Mouse (Mus musculus) kidney, adult 10 weeks (tissue): Measurements from ENCODE around the gene Lif. TPM values are rescaled to one million over a fixed set of nuclear protein-coding genes. Genes with fewer than 3 reads are reported as not detected.

Source experiments
- polyA plus RNA-seq: library from polyadenylated mRNA; stranded (reverse); fragments of 350-450 nt; fragmentation: Illumina TruSeq; extraction: RNeasy Lipid Tissue Mini Kit (QIAGEN cat#74804); gene quantifications from one replicate; pipeline ENCODE4 v1.2.3, GENCODE M21; 2014; ENCODE audit warnings: low read depth, low replicate concordance

The Lif gene
- polyA plus RNA-seq: not detected

GRCm38 (mm10) chr11:4256846-4257607 lies at the start of gene Lif:
TSS of gene Lif (plus strand) at chr11:4257557.

GRCm38 (mm10) chr11:4217914-4218629 lies 39.3 kb upstream of the Lif start, which contains the start of gene Castor1:
TSS of gene Castor1 (plus strand) at chr11:4218225.

GRCm38 (mm10) chr11:4235665-4236545 lies 21.5 kb upstream of the Lif start, which contains the start of gene Osm:
TSS of gene Osm (plus strand) at chr11:4236420.

Other genes with a start within 250 kb of the Lif start
- not detected for gene Sec14l4, start 226.1 kb upstream of the Lif start, polyA plus RNA-seq
- 30.7 TPM for gene Sec14l3, start 192.7 kb upstream of the Lif start, polyA plus RNA-seq
- gene Mtfp1, start 162.1 kb upstream of the Lif start, polyA plus RNA-seq: 12.0 TPM
- gene Sec14l2, start 134.1 kb upstream of the Lif start, polyA plus RNA-seq: 0.85 TPM
- 2.9 TPM for gene Rnf215, start 122.4 kb upstream of the Lif start, polyA plus RNA-seq
- 3.9 TPM for gene Ccdc157, start 97.3 kb upstream of the Lif start, polyA plus RNA-seq
- gene Sf3a1, start 97.2 kb upstream of the Lif start, polyA plus RNA-seq: 10.2 TPM
- not detected for gene Tbc1d10a, start 70.8 kb upstream of the Lif start, polyA plus RNA-seq
- gene Castor1, start 39.3 kb upstream of the Lif start, polyA plus RNA-seq: not detected
- not detected for gene Osm, start 21.1 kb upstream of the Lif start, polyA plus RNA-seq
- gene Hormad2, start 183.5 kb downstream of the Lif start, polyA plus RNA-seq: not detected